Mouse (Mus musculus): Measurements from ENCODE around the gene Gm12355.
"Not testable (repeated sequence)": the region's sequence is repeated elsewhere in the genome, so short reads cannot be mapped to it uniquely, and the experiment has no call there.

GRCm38 (mm10) chr11:98604911-98605310, 20.6 kb downstream of the Gm12355 start:
- not testable (repeated sequence) for TF ChIP-seq CTCF (IDR thresholded peaks at IDR 0.05; ENCODE audit: insufficient read depth, low read length); POLR2A (IDR thresholded peaks at IDR 0.05; ENCODE audit: borderline replicate concordance, extremely low read depth, low read depth, low read length)

Measured in lung, adult 2 months (tissue).